Mouse (Mus musculus) cortical plate, adult 2 months (tissue): ENCODE measurements around the gene Gm29133.

Experiments
- CTCF ChIP-seq: fragments of 200-500 bp; IDR thresholded peaks from 2 replicates; pipeline ENCODE4 v1.5.1; 2011; ENCODE audit warnings: mild to moderate bottlenecking, control low read depth, low read length; ENCODE audit not compliant: insufficient read depth; ENCODE audit errors: extremely low read depth
- POLR2A ChIP-seq: fragments of 200-500 bp; IDR thresholded peaks from 2 replicates; pipeline ENCODE4 v1.6.1; 2011; ENCODE audit warnings: mild to moderate bottlenecking, low read length, control low read depth; ENCODE audit not compliant: insufficient read depth; ENCODE audit errors: extremely low read depth

DNA sequence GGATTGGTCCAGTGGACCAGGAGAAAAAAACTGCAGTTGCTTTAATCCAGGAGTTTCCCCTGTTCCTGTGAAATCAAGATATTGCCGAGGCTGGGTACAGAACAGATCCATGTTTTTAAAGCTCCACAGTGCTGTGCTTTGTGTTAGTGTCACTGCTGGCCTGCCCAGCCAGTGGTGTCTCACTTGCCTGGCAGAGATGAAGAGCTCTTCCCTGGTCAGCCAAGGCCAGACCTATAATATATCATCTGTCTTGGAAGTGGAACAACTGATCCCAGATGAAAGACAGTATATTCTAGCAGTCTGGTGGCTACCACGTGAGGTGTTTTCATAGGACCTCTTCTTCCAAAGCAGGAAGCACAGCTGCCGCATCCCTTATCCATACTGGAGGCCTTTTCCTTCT, 46.7 kb upstream of the Gm29133 start:
- TF ChIP-seq CTCF (no peak), POLR2A (no peak)
